Mouse (Mus musculus) MEL (cell line): ENCODE results near the gene Pck1. TPM values are rescaled to one million over a fixed set of nuclear protein-coding genes. Genes with fewer than 3 reads are reported as not detected.

Experiments
- DNase-seq: peaks from one replicate; pipeline ENCODE4 v3.0.0; 2011; ENCODE audit warnings: low read depth, low spot score
- H3K27ac ChIP-seq: 2 replicates; pipeline ENCODE4 v1.5.1; 2012; ENCODE audit warnings: low read depth, mild to moderate bottlenecking, control low read depth, low read length, moderate library complexity; ENCODE audit not compliant: control insufficient read depth
- H3K27me3 ChIP-seq, 2 experiments: fragments of 150-350 bp in 1 of 2; sonication (generic) in 1 of 2; 2 replicates each; pipeline ENCODE4 v1.6.1; 2012; ENCODE audit warnings: low read length in 2 of 2, mild to moderate bottlenecking in 2 of 2, improper control_type of control experiment in 1 of 2, moderate library complexity in 1 of 2; ENCODE audit not compliant: insufficient read depth in 2 of 2, control insufficient read depth in 1 of 2
- H3K36me3 ChIP-seq, 2 experiments: 2 replicates each; pipeline ENCODE4 v1.6.1; 2012 to 2014; ENCODE audit warnings: low read length in 2 of 2, improper control_type of control experiment in 1 of 2, inconsistent platforms in 1 of 2, mild to moderate bottlenecking in 1 of 2; ENCODE audit not compliant: insufficient read depth in 2 of 2, control insufficient read depth in 1 of 2
- H3K4me1 ChIP-seq, 2 experiments: fragments of 150-350 bp in 1 of 2; sonication (generic) in 1 of 2; 2 replicates each; pipeline ENCODE4 v1.6.1; 2012; ENCODE audit warnings: low read length in 2 of 2, improper control_type of control experiment in 1 of 2, mild to moderate bottlenecking in 1 of 2; ENCODE audit not compliant: insufficient read depth in 2 of 2, control insufficient read depth in 1 of 2
- H3K4me3 ChIP-seq, 2 experiments: fragments of 150-350 bp in 1 of 2; sonication (generic) in 1 of 2; 2 replicates each; pipeline ENCODE4 v1.5.1; 2012; ENCODE audit warnings: low read depth in 2 of 2, low read length in 2 of 2, mild to moderate bottlenecking in 2 of 2, moderate library complexity in 2 of 2, control low read depth in 1 of 2, improper control_type of control experiment in 1 of 2; ENCODE audit not compliant: control insufficient read depth in 1 of 2, insufficient read depth in 1 of 2
- H3K79me2 ChIP-seq: 2 replicates; pipeline ENCODE4 v1.6.1; 2012; ENCODE audit warnings: mild to moderate bottlenecking, low read length, moderate library complexity; ENCODE audit not compliant: control insufficient read depth, poor library complexity, insufficient read depth
- H3K9ac ChIP-seq: 2 replicates; pipeline ENCODE4 v1.6.1; 2012; ENCODE audit warnings: low read depth, mild to moderate bottlenecking, control low read depth, low read length, moderate library complexity; ENCODE audit not compliant: control insufficient read depth, poor library complexity, severe bottlenecking
- H3K9me3 ChIP-seq: fragments of 150-350 bp; sonication (generic); replicated peaks from 2 replicates; pipeline ENCODE4 v1.6.1; 2012; ENCODE audit warnings: mild to moderate bottlenecking, low read length, improper control_type of control experiment, moderate library complexity; ENCODE audit not compliant: insufficient read depth
- BHLHE40 ChIP-seq: IDR thresholded peaks from 2 replicates; pipeline ENCODE4 v1.6.1; 2012; ENCODE audit warnings: low read depth, mild to moderate bottlenecking, inconsistent platforms, low read length, improper control_type of control experiment, borderline replicate concordance
- E2F4 ChIP-seq: IDR thresholded peaks from 2 replicates; pipeline ENCODE4 v1.6.1; 2011; ENCODE audit warnings: low read depth, low read length, improper control_type of control experiment, borderline replicate concordance
- HCFC1 ChIP-seq: IDR thresholded peaks from 2 replicates; pipeline ENCODE4 v1.6.1; 2012; ENCODE audit warnings: low read depth, mild to moderate bottlenecking, inconsistent platforms, low read length, improper control_type of control experiment, moderate library complexity
- JUND ChIP-seq: IDR thresholded peaks from 2 replicates; pipeline ENCODE4 v1.6.1; 2011; ENCODE audit warnings: low read depth, mild to moderate bottlenecking, improper control_type of control experiment, low read length
- KAT2A ChIP-seq: conservative IDR thresholded peaks from 2 replicates; pipeline ENCODE4 v1.6.1; 2012; ENCODE audit warnings: low read depth, low read length, improper control_type of control experiment, inconsistent platforms
- MAFK ChIP-seq: IDR thresholded peaks from 2 replicates; pipeline ENCODE4 v1.6.1; 2011; ENCODE audit warnings: low read depth, mild to moderate bottlenecking, low read length, improper control_type of control experiment, borderline replicate concordance
- MAX ChIP-seq: IDR thresholded peaks from 2 replicates; pipeline ENCODE4 v1.6.1; 2011; ENCODE audit warnings: low read length, improper control_type of control experiment
- MAZ ChIP-seq: IDR thresholded peaks from 2 replicates; pipeline ENCODE4 v1.6.1; 2012; ENCODE audit warnings: low read depth, mild to moderate bottlenecking, inconsistent platforms, low read length, improper control_type of control experiment
- MXI1 ChIP-seq: IDR thresholded peaks from 2 replicates; pipeline ENCODE4 v1.6.1; 2011; ENCODE audit warnings: mild to moderate bottlenecking, low read depth, low read length, improper control_type of control experiment
- MYC ChIP-seq: IDR thresholded peaks from 2 replicates; pipeline ENCODE4 v1.6.1; 2011; ENCODE audit warnings: low read depth, mild to moderate bottlenecking, low read length, improper control_type of control experiment, moderate library complexity
- NRF1 ChIP-seq: IDR thresholded peaks from 2 replicates; pipeline ENCODE4 v1.6.1; 2014; ENCODE audit warnings: low read depth, mild to moderate bottlenecking, inconsistent platforms, low read length, improper control_type of control experiment, moderate library complexity; ENCODE audit not compliant: poor library complexity, insufficient read depth, severe bottlenecking
- POLR2A ChIP-seq, 2 experiments: IDR thresholded peaks; 2 replicates each; pipeline ENCODE4 v1.6.1; 2011 to 2012; ENCODE audit warnings: low read length in 2 of 2, mild to moderate bottlenecking in 2 of 2, control low read depth in 1 of 2, improper control_type of control experiment in 1 of 2, low read depth in 1 of 2, moderate library complexity in 1 of 2; ENCODE audit not compliant: control insufficient read depth in 1 of 2, insufficient read depth in 1 of 2, poor library complexity in 1 of 2
- POLR2AphosphoS2 ChIP-seq: IDR thresholded peaks from 2 replicates; pipeline ENCODE4 v1.6.1; 2011; ENCODE audit warnings: low read length, improper control_type of control experiment
- POLR2AphosphoS5 ChIP-seq: IDR thresholded peaks from 2 replicates; pipeline ENCODE4 v1.6.1; 2012; ENCODE audit warnings: low read depth, borderline replicate concordance, mild to moderate bottlenecking, inconsistent platforms, low read length, moderate library complexity, mixed read lengths
- SIN3A ChIP-seq: IDR thresholded peaks from 2 replicates; pipeline ENCODE4 v1.6.1; 2012; ENCODE audit warnings: low read length, improper control_type of control experiment, inconsistent platforms
- SMC3 ChIP-seq: IDR thresholded peaks from 2 replicates; pipeline ENCODE4 v1.6.1; 2011; ENCODE audit warnings: low read depth, low read length, improper control_type of control experiment
- TAL1 ChIP-seq: IDR thresholded peaks from 2 replicates; pipeline ENCODE4 v1.6.1; 2012; ENCODE audit warnings: mild to moderate bottlenecking, inconsistent platforms, low read length, moderate library complexity, mixed read lengths
- UBTF ChIP-seq: IDR thresholded peaks from 2 replicates; pipeline ENCODE4 v1.6.1; 2012; ENCODE audit warnings: low read depth, mild to moderate bottlenecking, inconsistent platforms, low read length, improper control_type of control experiment, moderate library complexity, borderline replicate concordance; ENCODE audit not compliant: insufficient read depth
- USF1 ChIP-seq: IDR thresholded peaks from 2 replicates; pipeline ENCODE4 v1.6.1; 2014; ENCODE audit warnings: low read depth, mild to moderate bottlenecking, inconsistent platforms, low read length, improper control_type of control experiment, moderate library complexity
- USF2 ChIP-seq, 2 experiments: IDR thresholded peaks; 2 replicates each; pipeline ENCODE4 v1.6.1; 2011 to 2012; ENCODE audit warnings: improper control_type of control experiment in 2 of 2, low read length in 2 of 2, borderline replicate concordance in 1 of 2, inconsistent platforms in 1 of 2, low read depth in 1 of 2, mild to moderate bottlenecking in 1 of 2; ENCODE audit not compliant: insufficient read depth in 1 of 2
- ZKSCAN1 ChIP-seq: IDR thresholded peaks from 2 replicates; pipeline ENCODE4 v1.6.1; 2012; ENCODE audit warnings: low read depth, mild to moderate bottlenecking, inconsistent platforms, low read length, improper control_type of control experiment, moderate library complexity
- ZMIZ1 ChIP-seq: IDR thresholded peaks from 2 replicates; pipeline ENCODE4 v1.6.1; 2012; ENCODE audit warnings: low read depth, mild to moderate bottlenecking, inconsistent platforms, low read length, improper control_type of control experiment, moderate library complexity
- polyA plus RNA-seq, 2 experiments: library from polyadenylated mRNA; stranded (reverse) in 1 of 2; unstranded in 1 of 2; fragments of >175 nt in 1 of 2; fragments of >200 nt in 1 of 2; gene quantifications; 2 replicates each; pipeline versions ENCODE4 v1.2.1 to v1.2.4; 2012; ENCODE audit warnings: low replicate concordance in 2 of 2, low read depth in 1 of 2; ENCODE audit not compliant: insufficient read length in 2 of 2, insufficient read depth in 1 of 2, missing spikeins in 1 of 2
- total RNA-seq: library from RNA; depleted of rRNA; stranded (reverse); fragments of 300-350 nt; gene quantifications from 2 replicates; pipeline ENCODE4 v1.2.3, GENCODE M21; 2012

Pck1 gene
- total and polyA plus RNA-seq, 3 experiments: not detected

DNA sequence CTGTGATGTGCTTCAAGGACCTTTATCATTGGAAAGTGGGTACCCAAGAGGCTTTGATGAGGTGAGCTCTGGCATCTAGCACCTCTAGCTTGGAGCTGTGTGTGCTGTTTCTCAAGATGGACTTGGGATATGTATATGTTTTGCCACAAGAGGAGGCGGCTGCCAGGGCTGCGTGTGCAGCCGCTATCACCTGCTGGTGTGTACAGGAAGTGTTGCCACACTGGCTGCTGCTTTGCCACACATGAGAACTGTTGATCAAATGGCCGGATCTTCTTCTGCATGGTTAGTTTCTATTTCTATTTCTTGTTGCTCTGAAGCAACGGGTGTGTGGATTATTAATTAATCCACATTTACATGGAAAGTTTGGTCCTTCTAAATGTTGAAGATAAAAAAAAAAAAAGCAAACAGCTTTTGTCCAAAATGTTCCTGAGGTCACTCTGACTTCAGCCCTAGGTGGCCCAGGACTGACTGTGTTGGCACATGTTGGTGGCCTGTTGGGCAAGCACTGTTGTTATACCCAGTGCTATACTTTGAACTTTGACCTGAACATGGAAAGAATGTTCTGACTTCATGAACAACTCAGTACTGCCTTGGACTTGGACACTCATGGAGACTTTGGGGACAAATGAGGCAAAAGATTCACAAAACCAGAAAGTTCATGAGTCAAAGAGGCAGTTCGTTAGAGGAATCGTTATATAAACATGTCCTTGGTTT lies 28.7 kb upstream of the Pck1 start:
- no peak for DNase-seq
- Histone ChIP-seq H3K9me3 (no peaks in the 10 kb centered on the region), H3K79me2 (no peaks in the 10 kb centered on the region), H3K9ac (no peak overlapping the region), H3K4me1 (no peaks in the 10 kb centered on the region), H3K27me3 (no peaks in the 10 kb centered on the region), H3K4me3 (no peak overlapping the region), H3K36me3 (no peaks in the 10 kb centered on the region), H3K27ac (no peak overlapping the region)
- no peak for TF ChIP-seq MYC
- TF ChIP-seq JUND: no peak
- no peak for TF ChIP-seq USF1
- TF ChIP-seq ZKSCAN1: no peak
- no peak for TF ChIP-seq POLR2AphosphoS2
- no peak for TF ChIP-seq NRF1
- TF ChIP-seq KAT2A: no peak
- no peak for TF ChIP-seq MAFK
- no peak for TF ChIP-seq BHLHE40
- no peak for TF ChIP-seq POLR2AphosphoS5
- no peak for TF ChIP-seq E2F4

GRCm38 (mm10) chr2:173126386-173126785 lies 26.5 kb upstream of the Pck1 start:
- TF ChIP-seq SMC3 (no peak), NRF1 (no peak), HCFC1 (no peak), USF2 (IDR thresholded peaks at IDR 0.05; ENCODE audit: borderline replicate concordance in 1 of 2, insufficient read depth in 1 of 2, low read depth in 1 of 2, low read length in 2 of 2) (no peak), TAL1 (no peak), POLR2A (IDR thresholded peaks at IDR 0.05; ENCODE audit: control insufficient read depth in 1 of 2, insufficient read depth in 1 of 2, low read depth in 1 of 2, low read length in 2 of 2, poor library complexity in 1 of 2) (no peak), ZKSCAN1 (no peak), ZMIZ1 (no peak), UBTF (no peak), MXI1 (no peak), MAZ (no peak), SIN3A (no peak), MAX (no peak)
- Histone ChIP-seq H3K4me1 (no peaks in the 10 kb centered on the region), H3K27me3 (no peaks in the 10 kb centered on the region), H3K4me3 (no peak overlapping the region), H3K9ac (no peak overlapping the region), H3K27ac (no peak overlapping the region), H3K9me3 (no peaks in the 10 kb centered on the region), H3K36me3 (no peaks in the 10 kb centered on the region), H3K79me2 (no peaks in the 10 kb centered on the region)
- DNase-seq: no peak
